Mouse (Mus musculus) left cerebral cortex, postnatal 36 days (tissue): ENCODE measurements around the gene Daglb. TPM values are rescaled to one million over a fixed set of nuclear protein-coding genes. Genes with fewer than 3 reads are reported as not detected.
"Not testable (repeated sequence)": the region's sequence is repeated elsewhere in the genome, so short reads cannot be mapped to it uniquely, and the experiment has no call there.

Experiments used
- DNase-seq, 2 experiments: peaks; one replicate each; pipeline ENCODE4 v3.0.0; 2021 to 2022; ENCODE audit warnings: low spot score in 2 of 2, mixed read lengths in 1 of 2
- intact Hi-C: fragments of 180-260 bp; cut with DNase I; formaldehyde crosslinking; loops from one replicate; pipeline ENCODE4 v1.15.1; 2025
- total RNA-seq, 2 experiments: library from RNA; stranded (reverse); gene quantifications; 2 replicates each; pipeline ENCODE4 v1.2.3; 2021

The Daglb gene
- total RNA-seq, 2 experiments from 2014 or later, result 32.6 to 33.7 TPM

- DNase-seq, result no peak
- intact Hi-C loops, result no loop called here
These were observed 47.9 kb downstream of the Daglb start for GRCm38 (mm10) chr5:143512305-143512704.

- DNase-seq, result no peak
- intact Hi-C loops, result no loop called here
These were observed 50.5 kb downstream of the Daglb start for GRCm38 (mm10) chr5:143514878-143515277.

GRCm38 (mm10) chr5:143517005-143517404, 52.6 kb downstream of the Daglb start:
- no peak for DNase-seq
- intact Hi-C loops, result no loop called here

GRCm38 (mm10) chr5:143517436-143517835, 53.1 kb downstream of the Daglb start:
- DNase-seq, result no peak
- intact Hi-C loops, result no loop called here

- no peak for DNase-seq
- intact Hi-C loops, result no loop called here
These were observed 53.7 kb downstream of the Daglb start for GRCm38 (mm10) chr5:143518045-143518591.

GRCm38 (mm10) chr5:143520415-143520814, 56.0 kb downstream of the Daglb start:
- no peak for DNase-seq
- intact Hi-C loops, result no loop called here

GRCm38 (mm10) chr5:143522882-143523281, 58.5 kb downstream of the Daglb start:
- no peak for DNase-seq
- intact Hi-C loops, result no loop called here

GRCm38 (mm10) chr5:143525454-143526225, 61.3 kb downstream of the Daglb start:
- DNase-seq, result no peak
- intact Hi-C loops, result no loop called here

GRCm38 (mm10) chr5:143526698-143527331, 62.4 kb downstream of the Daglb start:
- no peak for DNase-seq
- intact Hi-C loops, result no loop called here

- DNase-seq, result peak; percentile 96 to 97
- intact Hi-C loops, result no loop called here
These were observed 63.3 kb downstream of the Daglb start, which contains the start of gene Rac1 for GRCm38 (mm10) chr5:143527486-143528307. TSS of gene Rac1 (minus strand) at chr5:143528036.

GRCm38 (mm10) chr5:143528308-143528683, 63.9 kb downstream of the Daglb start:
- intact Hi-C loops, result no loop called here
- no peak for DNase-seq

GRCm38 (mm10) chr5:143530715-143531114, 66.3 kb downstream of the Daglb start:
- intact Hi-C loops, result no loop called here

GRCm38 (mm10) chr5:143534922-143535321, 70.5 kb downstream of the Daglb start:
- DNase-seq, result no peak
- intact Hi-C loops, result no loop called here

More at GRCm38 (mm10) chr5:143530715-143531114, 66.3 kb downstream of the Daglb start:
- DNase-seq, result no peak

- DNase-seq, result no peak
- intact Hi-C loops, result no loop called here
These were observed 72.6 kb downstream of the Daglb start for GRCm38 (mm10) chr5:143537022-143537421.

GRCm38 (mm10) chr5:143539111-143539510, 74.7 kb downstream of the Daglb start:
- no peak for DNase-seq
- intact Hi-C loops, result no loop called here

- DNase-seq, result peak; percentile 67 to 74
- intact Hi-C loops, result loop anchor here (5.0 kb wide), 3 partner anchors 40 to 215 kb away; no protein-coding TSS in a partner anchor
These were observed 83.0 kb downstream of the Daglb start for GRCm38 (mm10) chr5:143547384-143547783.

- no peak for DNase-seq
- intact Hi-C loops, result loop anchor here (5.0 kb wide), 3 partner anchors 41 to 216 kb away; no protein-coding TSS in a partner anchor
These were observed 83.5 kb downstream of the Daglb start for GRCm38 (mm10) chr5:143547866-143548265.

GRCm38 (mm10) chr5:143548401-143548846, 84.0 kb downstream of the Daglb start:
- peak; percentile 95 to 97 for DNase-seq
- intact Hi-C loops, result loop anchor here (5.0 kb wide), 3 partner anchors 41 to 216 kb away; no protein-coding TSS in a partner anchor

GRCm38 (mm10) chr5:143548922-143549321, 84.5 kb downstream of the Daglb start:
- DNase-seq, result not testable (repeated sequence)
- intact Hi-C loops, result loop anchor here (5.0 kb wide), 3 partner anchors 42 to 217 kb away; no protein-coding TSS in a partner anchor
